Mouse (Mus musculus) adrenal gland, adult 10 weeks (tissue): Measurements from ENCODE around the gene Dhx32. TPM values are rescaled to one million over a fixed set of nuclear protein-coding genes. Genes with fewer than 3 reads are reported as not detected.

Experiments
- polyA plus RNA-seq: library from polyadenylated mRNA; stranded (reverse); fragments of 350-450 nt; fragmentation: Illumina TruSeq; extraction: RNeasy Lipid Tissue Mini Kit (QIAGEN cat#74804); gene quantifications from one replicate; pipeline ENCODE4 v1.2.3, GENCODE M21; 2014; ENCODE audit warnings: low read depth, low replicate concordance

The Dhx32 gene
- 15.2 TPM for polyA plus RNA-seq

GRCm38 (mm10) chr7:133782717-133783435 is at the start of gene Dhx32:
Gene Dhx32 (minus strand): TSS chr7:133782726.

GRCm38 (mm10) chr7:133776626-133776996 is 5.9 kb downstream of the Dhx32 start, which contains the start of gene Fank1:
Gene Fank1 (plus strand): TSS chr7:133776861.

GRCm38 (mm10) chr7:133679961-133680360 is 102.6 kb downstream of the Dhx32 start, which contains the start of gene Mmp21:
Gene Mmp21 (minus strand): TSS chr7:133680061.

Other genes with a start within 250 kb of the Dhx32 start
- not detected for gene Tex36, start 180.6 kb downstream of the Dhx32 start, polyA plus RNA-seq
- gene Edrf1, start 145.2 kb downstream of the Dhx32 start, polyA plus RNA-seq: 28.2 TPM
- gene Mmp21, start 102.7 kb downstream of the Dhx32 start, polyA plus RNA-seq: not detected
- gene Bccip, start 73.4 kb downstream of the Dhx32 start, polyA plus RNA-seq: 77.4 TPM
- gene Uros, start 72.7 kb downstream of the Dhx32 start, polyA plus RNA-seq: 21.4 TPM
- gene Fank1, start 5.9 kb downstream of the Dhx32 start, polyA plus RNA-seq: not detected